Mouse (Mus musculus): ENCODE results near the gene Ppp1r3f. TPM values are rescaled to one million over a fixed set of nuclear protein-coding genes. Genes with fewer than 3 reads are reported as not detected.

Ppp1r3f gene
- 0.60 and 1.8 TPM in 2 replicates for polyA plus RNA-seq (2012; rRNA removed)

- 21% methylated on average over 65 of the region's 65 CpGs for WGBS
Observed at GRCm38 (mm10) chrX:7574087-7574884, at the start of gene Ppp1r3f. Ppp1r3f (minus strand) TSS chrX:7574283.

DNA sequence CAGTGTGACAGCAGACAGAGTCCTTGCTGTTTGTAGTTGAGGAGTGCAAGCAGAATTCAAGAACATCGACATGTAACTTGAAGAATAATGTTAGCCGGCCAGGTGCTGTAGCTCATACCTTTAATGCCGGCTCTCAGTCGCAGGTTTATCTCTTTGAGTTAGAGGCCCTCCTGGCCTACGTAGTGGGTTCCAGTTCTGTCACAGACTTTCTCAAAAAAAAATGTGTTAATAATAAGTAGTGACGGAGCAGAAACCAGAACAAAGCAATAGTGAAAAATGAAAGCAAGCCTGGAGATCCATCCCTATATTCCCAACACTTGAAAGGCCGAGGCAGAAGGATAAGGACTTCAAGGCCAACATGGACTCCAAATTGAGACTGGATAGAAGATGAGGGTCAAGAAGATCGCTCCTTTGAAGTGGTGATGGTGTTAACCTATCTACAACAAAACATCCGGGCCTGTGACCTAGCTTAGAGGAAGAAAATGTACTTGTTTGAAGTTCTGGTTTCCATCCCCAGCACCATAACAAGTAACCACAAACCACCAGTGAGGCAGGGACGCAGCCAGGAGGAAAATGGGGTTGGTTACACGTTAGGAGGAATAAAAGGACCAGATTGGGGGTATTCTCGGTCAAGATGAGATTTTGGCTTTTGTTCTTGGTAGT, 43.9 kb upstream of the Ppp1r3f start:
- no peak for DNase-seq (ENCODE audit: low read depth, low spot score)
- WGBS = 75% methylated on average over 12 of the region's 12 CpGs

More at GRCm38 (mm10) chrX:7574087-7574884, at the start of gene Ppp1r3f:
- DNase-seq (ENCODE audit: low read depth, low spot score) = peak; percentile 61

DNA sequence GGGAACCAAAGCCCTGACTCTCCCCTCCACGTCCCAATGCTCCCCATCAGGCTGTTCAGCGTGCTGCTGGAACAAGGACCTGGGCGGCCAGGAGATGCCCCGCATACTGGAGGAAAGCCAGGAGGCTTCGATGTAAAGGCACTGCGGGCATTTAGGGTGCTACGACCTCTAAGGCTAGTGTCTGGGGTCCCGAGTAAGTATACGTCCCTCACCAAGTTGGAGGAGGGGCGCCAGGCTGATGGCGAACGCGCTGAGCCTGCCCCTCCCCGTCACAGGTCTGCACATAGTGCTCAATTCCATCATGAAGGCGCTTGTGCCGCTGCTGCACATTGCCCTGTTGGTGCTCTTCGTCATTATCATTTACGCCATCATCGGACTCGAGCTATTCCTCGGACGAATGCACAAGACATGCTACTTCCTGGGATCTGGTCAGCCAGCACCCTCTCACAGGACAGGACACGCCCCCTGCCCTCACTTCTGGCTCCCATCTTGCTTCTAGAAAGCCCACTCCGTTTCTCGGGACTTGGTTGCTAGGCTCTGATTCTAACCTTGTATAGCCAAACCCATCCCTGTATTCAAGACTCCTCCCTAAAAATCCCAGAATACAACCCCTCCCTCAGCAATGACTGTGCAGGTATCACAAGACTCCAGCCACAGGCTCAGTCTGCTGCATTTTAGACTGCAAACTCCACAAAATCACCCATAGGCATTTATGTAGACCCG, 36.6 kb upstream of the Ppp1r3f start:
- 28% methylated on average over 26 of the region's 26 CpGs for WGBS
- no peak for DNase-seq (ENCODE audit: low read depth, low spot score)

DNA sequence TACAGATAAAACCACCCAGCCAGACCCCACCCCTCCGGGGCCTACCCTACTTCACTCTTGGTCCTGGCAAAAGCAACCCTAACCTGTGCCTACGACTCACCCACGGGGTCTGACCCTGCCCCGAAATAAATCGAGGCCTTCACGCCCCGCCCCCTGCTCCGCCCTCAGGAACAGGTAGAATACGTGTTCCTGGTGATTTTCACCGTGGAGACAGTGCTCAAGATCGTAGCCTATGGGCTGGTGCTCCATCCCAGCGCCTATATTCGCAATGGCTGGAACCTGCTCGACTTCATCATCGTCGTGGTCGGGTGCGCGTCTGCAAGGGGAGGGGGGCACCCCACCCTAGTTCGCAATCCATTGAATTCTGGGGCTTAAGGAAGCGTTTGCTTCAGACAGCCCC, 36.0 kb upstream of the Ppp1r3f start:
- no peak for DNase-seq (ENCODE audit: low read depth, low spot score)
- 26% methylated on average over 21 of the region's 21 CpGs for WGBS

GRCm38 (mm10) chrX:7606783-7607182, 32.7 kb upstream of the Ppp1r3f start, which contains the start of gene Cacna1f:
Cacna1f (plus strand) TSS chrX:7607083.
- no peak for DNase-seq (ENCODE audit: low read depth, low spot score)
- 77% methylated on average over 6 of the region's 6 CpGs for WGBS

GRCm38 (mm10) chrX:7605575-7605941, 31.5 kb upstream of the Ppp1r3f start:
- no peak for DNase-seq (ENCODE audit: low read depth, low spot score)
- 19% methylated on average over 8 of the region's 8 CpGs for WGBS

GRCm38 (mm10) chrX:7604879-7605574, 30.9 kb upstream of the Ppp1r3f start, which contains the start of gene Ccdc22:
Ccdc22 (minus strand) TSS chrX:7605517.
- WGBS = 23% methylated on average over 28 of the region's 28 CpGs

GRCm38 (mm10) chrX:7604004-7604403, 29.9 kb upstream of the Ppp1r3f start:
- WGBS = 91% methylated on average over 7 of the region's 7 CpGs
- DNase-seq (ENCODE audit: low read depth, low spot score) = no peak

More at GRCm38 (mm10) chrX:7604879-7605574, 30.9 kb upstream of the Ppp1r3f start, which contains the start of gene Ccdc22:
- peak; percentile 50 for DNase-seq (ENCODE audit: low read depth, low spot score)

DNA sequence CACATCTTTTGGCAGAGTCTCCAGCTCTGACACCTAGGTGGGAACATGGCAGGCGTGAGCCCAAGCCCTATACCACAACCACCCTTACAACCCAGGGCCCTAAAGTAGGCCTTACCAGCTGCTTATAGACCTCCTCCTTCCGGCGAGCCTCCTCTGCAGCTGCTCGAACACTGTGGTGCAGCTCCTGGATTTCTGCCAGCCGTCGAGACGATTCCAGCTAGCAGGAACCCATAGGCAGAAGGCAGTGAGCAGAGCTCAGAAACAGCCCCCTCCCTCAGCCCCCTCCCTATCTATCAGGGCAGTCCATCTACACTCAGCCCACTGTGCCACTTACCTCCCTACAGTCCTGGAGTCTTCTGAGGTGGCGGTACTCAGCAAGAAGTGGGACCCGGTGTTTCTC, 21.3 kb upstream of the Ppp1r3f start:
- no peak for DNase-seq (ENCODE audit: low read depth, low spot score)
- WGBS = 82% methylated on average over 9 of the region's 9 CpGs

DNA sequence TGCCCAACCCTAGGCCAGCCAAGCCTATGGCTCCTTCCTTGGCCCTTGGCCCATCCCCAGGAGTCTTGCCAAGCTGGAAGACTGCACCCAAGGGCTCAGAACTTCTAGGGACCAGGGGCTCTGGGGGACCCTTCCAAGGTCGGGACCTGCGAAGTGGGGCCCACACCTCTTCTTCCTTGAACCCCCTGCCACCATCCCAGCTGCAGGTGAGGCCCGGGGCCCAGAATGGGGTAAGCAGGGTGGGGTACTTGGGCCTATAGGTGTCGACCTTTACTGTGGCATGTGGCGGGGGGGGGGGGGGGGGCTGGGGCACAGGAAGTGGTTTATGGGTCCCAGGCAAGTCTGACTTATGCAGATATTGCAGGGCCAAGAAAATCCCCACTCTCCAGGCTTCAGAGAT, 12.3 kb upstream of the Ppp1r3f start:
- 77% methylated on average over 5 of the region's 5 CpGs for WGBS
- DNase-seq (ENCODE audit: low read depth, low spot score) = no peak

DNA sequence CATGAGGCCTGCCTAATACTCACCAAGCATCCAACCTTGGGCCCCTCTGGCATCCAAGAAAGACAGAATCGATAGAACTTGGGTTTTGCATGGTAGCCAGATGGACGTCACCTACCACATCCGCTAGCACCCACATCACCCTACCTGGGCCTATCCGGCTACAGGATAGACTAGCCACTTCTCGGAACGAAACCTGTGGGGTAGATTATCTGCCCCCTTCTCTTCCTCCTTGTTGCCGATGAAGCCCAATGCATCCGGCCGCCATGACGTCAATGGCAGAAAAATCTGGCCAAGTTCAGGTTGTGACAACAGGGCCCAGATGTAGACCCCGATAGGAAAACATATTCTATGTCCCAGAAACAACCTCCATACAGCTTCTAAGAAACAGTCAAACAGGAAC, 9.8 kb upstream of the Ppp1r3f start:
- WGBS = 91% methylated on average over 11 of the region's 11 CpGs
- no peak for DNase-seq (ENCODE audit: low read depth, low spot score)

- DNase-seq (ENCODE audit: low read depth, low spot score) = no peak
- 92% methylated on average over 2 of the region's 2 CpGs for WGBS
Observed at GRCm38 (mm10) chrX:7581151-7581550, 7.1 kb upstream of the Ppp1r3f start.

DNA sequence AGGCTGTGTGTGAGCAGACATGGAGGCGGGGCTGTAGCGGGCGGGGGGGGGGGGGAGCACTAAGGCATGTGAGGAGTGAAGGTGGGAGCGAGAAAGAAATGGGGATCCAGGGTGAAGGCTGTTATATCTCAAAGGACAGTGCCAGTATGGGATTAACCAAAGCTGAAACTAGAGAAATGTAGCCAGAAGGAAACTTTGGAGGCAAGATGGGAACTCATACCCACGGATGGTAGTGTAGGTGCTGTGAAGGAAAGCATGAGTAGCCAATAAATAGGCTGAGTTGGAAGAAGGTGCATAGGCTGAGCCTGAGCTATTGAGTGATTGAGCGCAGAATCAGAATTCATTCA, 775 bp upstream of the Ppp1r3f start:
- DNase-seq (ENCODE audit: low read depth, low spot score) = no peak
- WGBS = 24% methylated on average over 6 of the region's 6 CpGs

GRCm38 (mm10) chrX:7573176-7574086, 652 bp downstream of the Ppp1r3f start, which contains the start of gene Foxp3:
Foxp3 (plus strand) TSS chrX:7573644.
- 32% methylated on average over 72 of the region's 72 CpGs for WGBS
- no peak for DNase-seq (ENCODE audit: low read depth, low spot score)

- DNase-seq (ENCODE audit: low read depth, low spot score) = no peak
- 78% methylated on average over 10 of the region's 10 CpGs for WGBS
Observed at GRCm38 (mm10) chrX:7572466-7572865, 1.6 kb downstream of the Ppp1r3f start.

GRCm38 (mm10) chrX:7571565-7572136, 2.4 kb downstream of the Ppp1r3f start:
- WGBS = 90% methylated on average over 9 of the region's 9 CpGs
- DNase-seq (ENCODE audit: low read depth, low spot score) = no peak

GRCm38 (mm10) chrX:7570481-7571175, 3.5 kb downstream of the Ppp1r3f start:
- WGBS = 60% methylated on average over 7 of the region's 7 CpGs
- DNase-seq (ENCODE audit: low read depth, low spot score) = no peak

DNA sequence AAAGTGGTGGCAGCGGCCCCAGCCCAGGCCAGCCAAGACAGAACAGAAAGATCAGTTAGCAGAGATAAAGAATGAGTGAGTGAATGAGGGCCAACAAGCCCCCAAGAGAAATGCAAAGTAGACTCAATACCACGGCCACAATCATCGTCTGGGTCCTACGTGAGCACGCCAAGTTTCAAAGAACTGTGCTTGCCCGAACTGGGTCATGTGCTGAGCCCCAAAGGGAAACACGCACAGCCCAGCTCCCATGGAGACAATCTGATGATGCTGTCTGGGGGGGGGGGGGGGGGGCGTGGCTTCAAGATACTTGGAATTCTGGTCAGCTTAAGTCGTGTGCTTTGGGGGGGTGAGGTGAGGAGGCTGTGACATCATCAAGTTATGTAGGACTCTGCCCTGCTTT, 6.6 kb downstream of the Ppp1r3f start:
- WGBS = 75% methylated on average over 8 of the region's 9 CpGs
- DNase-seq (ENCODE audit: low read depth, low spot score) = no peak
